Mouse (Mus musculus) lung, embryonic 14.5 days (tissue): ENCODE measurements at regions not wholly inside any gene's neighbourhood (a gene's known extent, or its start where the extent isn't known, plus 50 kb on each side); places are given as distances from the start of the nearest gene placed in this dataset.

Experiments used
- ATAC-seq: fragments of 200-750 bp; cut with Nextera tagmentation; 2 replicates; pipeline ENCODE4 v1.8.0; 2017; ENCODE audit warnings: mild to moderate bottlenecking, moderate TSS enrichment, moderate library complexity; ENCODE audit not compliant: insufficient read depth
- DNase-seq: peaks from one replicate; pipeline ENCODE4 v3.0.0-alpha.2; 2015
- H3K27ac ChIP-seq: fragments of 300-500 bp; sonication (generic); 2 replicates; pipeline ENCODE4 v1.5.1; 2014; ENCODE audit warnings: low read depth, mild to moderate bottlenecking, moderate library complexity
- H3K27me3 ChIP-seq: fragments of 300-500 bp; sonication (generic); 2 replicates; pipeline ENCODE4 v1.6.1; 2014; ENCODE audit warnings: low read length, control low read depth; ENCODE audit not compliant: insufficient read depth
- H3K36me3 ChIP-seq: fragments of 300-500 bp; sonication (generic); 2 replicates; pipeline ENCODE4 v1.6.1; 2014; ENCODE audit warnings: control low read depth; ENCODE audit not compliant: insufficient read depth
- H3K4me1 ChIP-seq: fragments of 300-500 bp; sonication (generic); 2 replicates; pipeline ENCODE4 v1.6.1; 2014; ENCODE audit warnings: antibody characterized with exemption, control low read depth; ENCODE audit not compliant: insufficient read depth
- H3K4me2 ChIP-seq: fragments of 300-500 bp; sonication (generic); 2 replicates; pipeline ENCODE4 v1.6.1; 2014; ENCODE audit warnings: mild to moderate bottlenecking
- H3K4me3 ChIP-seq: fragments of 300-500 bp; sonication (generic); 2 replicates; pipeline ENCODE4 v1.5.1; 2014; ENCODE audit warnings: low read depth, low read length
- H3K9ac ChIP-seq: fragments of 300-500 bp; sonication (generic); 2 replicates; pipeline ENCODE4 v1.6.1; 2014
- H3K9me3 ChIP-seq: fragments of 300-500 bp; sonication (generic); 2 replicates; pipeline ENCODE4 v1.6.1; 2016; ENCODE audit warnings: low read depth, low read length, control low read depth
- CTCF ChIP-seq: IDR thresholded peaks from 2 replicates; pipeline ENCODE4 v1.5.1; 2016; ENCODE audit warnings: antibody characterized with exemption, low read depth
- WGBS: fragments of 180-500 bp; shearing (Covaris S2); extraction: QIAGEN DNeasy Blood & Tissue Kit; methylation state at CpG from one replicate; pipeline ENCODE4 v1.1.7; 2014; 5-methylcytosine and 5-hydroxymethylcytosine counted together

DNA sequence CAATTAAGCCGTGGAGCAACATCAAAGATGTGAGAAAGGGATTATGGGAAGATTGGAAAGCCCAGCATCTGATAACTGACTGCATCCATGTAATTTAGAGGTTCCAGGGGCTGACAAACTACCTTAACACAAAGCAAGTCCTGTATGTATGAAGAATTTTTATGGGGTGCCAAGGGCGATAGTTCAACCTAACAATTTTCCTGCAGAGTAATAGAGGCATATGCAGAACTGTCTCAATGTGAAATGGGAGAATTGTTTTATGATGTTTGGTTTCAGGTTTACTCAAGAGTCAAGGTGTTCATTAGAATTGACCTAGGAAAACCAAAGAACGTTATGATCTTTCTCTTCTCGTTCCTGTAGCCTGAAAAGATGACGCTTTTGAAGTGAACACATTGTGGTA lies 184.1 kb downstream of the Ptprc start:
- Histone ChIP-seq H3K4me2 (no peak overlapping the region), H3K4me3 (no peak overlapping the region), H3K4me1 (no peaks in the 10 kb centered on the region), H3K27ac (no peak overlapping the region), H3K27me3 (no peaks in the 10 kb centered on the region), H3K36me3 (no peaks in the 10 kb centered on the region), H3K9me3 (no peaks in the 10 kb centered on the region), H3K9ac (no peak overlapping the region)
- 84% methylated on average over 5 of the region's 5 CpGs for WGBS
- ATAC-seq (no peak), DNase-seq (no peak)
- no peak for TF ChIP-seq CTCF

DNA sequence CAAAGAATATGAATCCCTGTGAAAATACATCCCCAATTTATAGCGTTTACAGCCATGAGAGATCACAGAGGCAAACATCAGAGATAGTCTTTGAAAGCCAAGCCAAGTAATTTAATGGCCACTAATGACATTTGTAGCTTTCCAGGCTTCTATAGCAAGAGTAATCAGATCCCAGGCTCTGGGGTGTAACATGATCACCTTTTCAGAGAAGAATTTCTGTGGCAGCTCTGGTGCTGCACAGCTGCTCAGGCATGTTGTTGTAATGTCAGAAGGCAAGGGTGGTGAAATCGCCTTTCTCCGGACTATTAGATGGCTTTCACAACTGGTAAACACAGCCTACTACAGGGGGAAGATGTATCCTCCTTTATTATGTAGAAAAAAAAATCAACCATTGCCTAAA lies 202.1 kb downstream of the Ptprc start:
- no peaks in the 10 kb centered on the region for H3K4me1 ChIP-seq
- no peak for TF ChIP-seq CTCF
- H3K9ac ChIP-seq, result no peak overlapping the region
- no peak overlapping the region for H3K27ac ChIP-seq
- no peaks in the 10 kb centered on the region for H3K9me3 ChIP-seq
- 43% methylated on average over 3 of the region's 3 CpGs for WGBS
- no peaks in the 10 kb centered on the region for H3K27me3 ChIP-seq
- 0 out of 2 replicates have a peak, but pooled peaks cover 2% of the 10 kb centered on the region for H3K36me3 ChIP-seq
- no peak overlapping the region for H3K4me2 ChIP-seq
- DNase-seq (no peak), ATAC-seq (no peak)
- no peak overlapping the region for H3K4me3 ChIP-seq

DNA sequence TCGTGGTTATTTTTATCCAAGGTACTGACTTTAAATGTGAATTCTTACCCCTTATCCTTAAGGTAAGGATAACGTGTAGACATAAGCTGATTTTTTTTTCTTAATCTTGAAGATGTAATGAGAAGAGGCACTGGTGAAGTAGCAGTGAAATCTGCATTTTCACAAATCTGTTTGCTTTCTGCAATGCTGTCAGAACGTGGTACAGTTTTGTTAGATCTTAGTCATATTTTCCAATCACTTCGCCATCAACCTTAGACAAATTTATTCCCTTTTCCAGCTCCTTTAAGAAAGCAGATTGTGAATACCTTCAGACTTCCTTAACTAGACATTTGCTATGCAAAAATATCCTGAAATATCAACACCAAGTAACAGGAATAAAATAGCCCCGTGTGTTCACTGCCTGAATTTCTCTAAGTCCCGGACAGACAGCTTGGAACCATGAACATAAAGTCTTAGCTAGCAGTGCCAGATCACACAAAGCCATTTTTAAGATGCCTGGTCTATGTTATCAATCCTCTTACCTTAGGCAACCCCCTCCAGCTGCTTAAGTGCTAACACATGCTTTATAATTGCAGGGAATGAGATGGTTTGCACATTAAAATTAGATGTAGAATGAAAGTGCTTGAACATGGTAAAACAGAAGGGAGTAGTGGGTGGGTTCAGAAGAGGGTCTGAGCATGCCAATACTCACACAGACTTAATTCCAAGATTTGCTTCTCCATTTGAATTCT lies 202.7 kb downstream of the Ptprc start:
- H3K4me1 ChIP-seq, result no peaks in the 10 kb centered on the region
- no peak for TF ChIP-seq CTCF
- no peak for DNase-seq
- 0 out of 2 replicates have a peak, but pooled peaks cover 2% of the 10 kb centered on the region for H3K36me3 ChIP-seq
- H3K9ac ChIP-seq, result no peak overlapping the region
- no peaks in the 10 kb centered on the region for H3K9me3 ChIP-seq
- H3K27me3 ChIP-seq, result no peaks in the 10 kb centered on the region
- H3K4me2 ChIP-seq, result no peak overlapping the region
- WGBS, result 72% methylated on average over 6 of the region's 6 CpGs
- ATAC-seq, result no peak
- no peak overlapping the region for H3K4me3 ChIP-seq
- no peak overlapping the region for H3K27ac ChIP-seq

DNA sequence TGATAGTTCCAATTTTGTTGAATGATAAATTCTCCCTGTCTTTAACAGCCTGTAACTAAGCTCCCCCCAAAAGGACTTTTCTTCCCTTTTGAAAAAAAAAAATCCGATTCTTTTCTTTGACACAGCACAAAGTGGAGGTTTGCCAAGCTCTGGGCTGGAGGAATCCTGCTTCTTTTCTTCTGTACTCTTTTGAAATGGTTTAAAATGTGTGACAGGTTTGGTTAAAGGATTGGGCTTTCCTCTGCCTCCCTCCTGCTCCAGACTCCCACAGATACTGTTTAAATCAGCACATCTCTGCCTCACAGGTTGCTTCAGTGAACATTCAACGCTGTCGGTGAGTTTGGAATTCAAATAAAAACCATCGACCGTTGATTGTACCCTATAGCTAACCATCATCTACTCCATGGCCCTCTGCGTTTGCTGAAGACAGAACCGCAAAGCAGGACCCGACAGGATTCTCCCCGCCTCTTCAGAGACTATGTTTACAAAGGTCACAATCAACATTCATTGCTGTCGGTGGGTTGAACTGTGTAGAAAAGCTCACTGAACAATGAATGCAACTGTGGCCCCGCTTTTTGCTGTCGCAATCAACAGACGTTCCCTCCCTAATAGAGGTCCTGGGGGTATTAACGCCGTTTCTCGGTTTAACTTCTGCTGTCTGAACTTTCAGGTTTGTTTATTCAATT lies 209.2 kb downstream of the Ptprc start:
- Histone ChIP-seq H3K27me3 (no peaks in the 10 kb centered on the region), H3K4me3 (no peak overlapping the region), H3K27ac (no peak overlapping the region), H3K9ac (no peak overlapping the region), H3K9me3 (no peaks in the 10 kb centered on the region), H3K4me2 (no peak overlapping the region), H3K4me1 (no peaks in the 10 kb centered on the region), H3K36me3 (peaks cover 27% of the 10 kb centered on the region)
- no peak for ATAC-seq
- WGBS, result 66% methylated on average over 16 of the region's 16 CpGs
- TF ChIP-seq CTCF, result no peak
- no peak for DNase-seq

DNA sequence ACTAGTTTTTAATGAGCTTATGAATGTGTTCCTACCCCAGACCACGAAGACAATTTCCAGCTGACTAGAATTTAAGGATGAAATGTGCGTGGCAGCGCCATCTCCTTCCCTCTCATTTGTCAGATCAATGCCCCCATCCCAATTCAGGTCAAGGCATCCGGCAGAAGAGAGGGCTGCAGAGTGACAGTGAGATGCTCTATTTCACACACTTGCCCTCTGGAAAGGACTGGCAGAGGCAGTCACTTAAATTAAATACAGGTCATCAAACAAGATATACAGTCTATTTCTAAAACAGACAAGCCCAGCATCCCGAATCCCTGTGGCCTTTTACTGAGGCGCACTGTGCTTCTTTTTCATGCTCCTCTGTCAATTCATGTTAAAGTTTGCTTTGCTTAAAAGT lies 211.9 kb downstream of the Ptprc start:
- no peak overlapping the region for H3K4me2 ChIP-seq
- 83% methylated on average over 6 of the region's 6 CpGs for WGBS
- no peaks in the 10 kb centered on the region for H3K27me3 ChIP-seq
- DNase-seq (no peak), ATAC-seq (no peak)
- H3K4me3 ChIP-seq, result no peak overlapping the region
- no peaks in the 10 kb centered on the region for H3K9me3 ChIP-seq
- no peak for TF ChIP-seq CTCF
- H3K4me1 ChIP-seq, result no peaks in the 10 kb centered on the region
- H3K27ac ChIP-seq, result no peak overlapping the region
- H3K9ac ChIP-seq, result no peak overlapping the region
- peaks cover 25% of the 10 kb centered on the region for H3K36me3 ChIP-seq

DNA sequence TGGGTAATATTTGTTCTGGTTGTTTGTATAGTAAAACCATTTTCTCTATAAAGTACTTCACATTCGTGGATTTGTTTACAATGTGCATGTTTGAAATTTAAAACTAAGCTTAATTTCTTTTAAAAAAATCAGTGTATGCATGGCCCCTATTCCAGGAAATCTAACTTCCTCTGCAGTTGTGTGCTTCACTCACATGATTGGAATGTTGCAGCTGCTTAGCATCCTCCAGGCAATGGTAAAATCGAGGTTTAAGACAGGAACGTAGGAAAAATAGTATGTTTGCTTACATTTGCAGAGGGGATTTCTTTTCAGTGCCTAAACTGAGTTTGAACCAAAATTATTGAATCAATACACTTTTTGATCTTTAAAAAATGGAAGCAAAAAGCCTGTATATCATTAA lies 217.5 kb downstream of the Ptprc start:
- no peak overlapping the region for H3K4me2 ChIP-seq
- DNase-seq (no peak), ATAC-seq (no peak)
- no peaks in the 10 kb centered on the region for H3K4me1 ChIP-seq
- TF ChIP-seq CTCF, result no peak
- H3K9me3 ChIP-seq, result no peaks in the 10 kb centered on the region
- H3K36me3 ChIP-seq, result peaks cover 14% of the 10 kb centered on the region; the same call in 1 of the 2 replicates
- no peak overlapping the region for H3K27ac ChIP-seq
- no peak overlapping the region for H3K4me3 ChIP-seq
- no peak overlapping the region for H3K9ac ChIP-seq
- H3K27me3 ChIP-seq, result no peaks in the 10 kb centered on the region
- 27% methylated on average over 3 of the region's 3 CpGs for WGBS

DNA sequence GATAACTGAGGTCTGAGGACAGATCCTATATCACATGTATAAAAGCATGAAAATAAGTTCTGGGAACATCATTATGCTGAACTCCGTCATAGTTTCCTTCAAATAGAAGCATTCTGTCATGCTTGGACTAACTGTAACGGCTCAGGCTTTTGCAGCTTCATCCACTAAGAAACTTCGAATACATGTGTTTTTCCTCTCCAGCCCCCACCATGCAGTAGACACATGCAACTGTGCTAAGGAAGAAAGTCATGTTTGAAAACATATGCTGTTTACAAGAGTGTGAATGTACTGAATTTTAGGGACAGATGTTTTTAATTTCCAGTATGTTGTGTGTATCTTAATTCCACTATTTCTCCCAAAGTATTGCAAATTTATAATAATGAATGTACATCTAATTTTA lies 219.5 kb downstream of the Ptprc start:
- H3K4me2 ChIP-seq, result no peak overlapping the region
- no peaks in the 10 kb centered on the region for H3K9me3 ChIP-seq
- DNase-seq, result no peak
- H3K4me3 ChIP-seq, result no peak overlapping the region
- 69% methylated on average over 3 of the region's 3 CpGs for WGBS
- no peak overlapping the region for H3K27ac ChIP-seq
- peaks cover 10% of the 10 kb centered on the region for H3K36me3 ChIP-seq
- TF ChIP-seq CTCF, result no peak
- no peaks in the 10 kb centered on the region for H3K27me3 ChIP-seq
- H3K4me1 ChIP-seq, result no peaks in the 10 kb centered on the region
- H3K9ac ChIP-seq, result no peak overlapping the region
- no peak for ATAC-seq
